Mouse (Mus musculus) kidney, adult 18-20 months (tissue): ENCODE results near the gene Tcf15.
A peak's percentile ranks its signal among the peaks of the same experiment; 100 is the strongest.

Experiments used
- DNase-seq: peaks from one replicate; pipeline ENCODE4 v3.0.0; 2021

Tcf15 gene

DNA sequence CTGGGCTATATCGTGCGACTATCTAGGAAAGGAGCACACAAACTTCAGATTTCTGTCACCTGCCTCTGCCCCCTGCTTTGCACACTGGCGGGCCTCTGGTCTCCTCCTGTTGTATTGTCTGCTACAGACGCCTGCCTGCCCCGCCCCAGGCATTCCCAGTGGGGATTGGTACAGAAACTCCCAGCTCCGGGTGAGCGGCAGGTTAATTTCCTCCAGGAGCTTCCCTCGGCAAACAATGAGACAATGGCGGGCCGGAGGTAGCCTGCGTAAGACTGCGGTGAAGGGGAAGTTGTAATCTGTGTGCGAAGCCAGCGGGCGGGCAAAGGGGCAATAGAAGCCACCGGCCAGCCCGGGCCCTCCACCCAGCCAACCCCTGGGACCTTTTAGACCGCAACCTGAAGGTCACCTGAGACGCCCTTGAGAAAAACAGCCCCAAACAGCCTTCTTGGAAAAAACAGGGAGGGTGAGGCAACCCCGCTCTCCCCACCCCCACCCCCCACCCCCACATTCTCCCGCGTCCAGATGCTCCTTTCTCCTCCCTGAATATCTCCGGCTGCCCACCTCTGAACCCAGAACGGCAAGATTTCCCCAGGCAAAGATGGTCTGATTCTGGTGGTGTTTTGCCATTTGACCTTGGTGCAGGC lies 33.9 kb downstream of the Tcf15 start:
- DNase-seq = peak; percentile 52

DNA sequence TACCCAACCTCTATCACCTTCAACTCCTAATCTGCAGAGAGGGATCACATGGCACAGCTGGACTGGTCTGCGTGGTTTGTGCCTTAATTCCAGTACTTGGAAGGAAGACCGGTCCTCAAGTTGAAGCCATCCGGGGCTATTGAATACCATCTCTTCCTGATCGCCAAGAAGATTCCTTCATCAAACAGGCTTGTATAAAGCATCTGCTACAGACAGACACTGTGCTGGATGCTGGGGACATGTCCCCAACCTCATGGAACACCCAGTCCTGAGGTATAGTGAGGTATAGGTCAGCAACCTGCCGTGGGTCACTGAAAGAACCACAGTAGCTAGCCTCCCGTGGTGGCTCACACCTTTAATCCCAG lies 34.4 kb downstream of the Tcf15 start:
- DNase-seq = no peak

DNA sequence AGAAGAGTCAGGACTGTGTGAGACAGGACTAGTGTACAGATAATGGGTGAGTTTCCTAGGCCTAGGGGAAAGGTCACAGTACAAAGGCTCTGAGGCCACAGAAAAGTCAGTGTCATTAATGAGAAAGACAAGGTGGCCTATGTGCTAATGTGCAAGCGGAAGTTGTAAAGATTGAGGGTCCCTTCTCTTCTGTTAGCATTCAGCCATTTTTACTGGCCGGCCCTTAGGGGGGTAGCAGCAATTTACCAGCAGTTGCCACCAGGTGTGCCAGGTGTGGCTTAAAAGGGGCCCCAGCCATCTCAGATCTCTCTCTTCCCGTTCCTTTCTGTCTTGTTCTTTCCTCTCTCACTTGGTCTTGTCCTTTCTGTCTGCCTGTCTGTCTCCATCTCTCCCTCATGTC lies 35.0 kb downstream of the Tcf15 start:
- DNase-seq = no peak

DNA sequence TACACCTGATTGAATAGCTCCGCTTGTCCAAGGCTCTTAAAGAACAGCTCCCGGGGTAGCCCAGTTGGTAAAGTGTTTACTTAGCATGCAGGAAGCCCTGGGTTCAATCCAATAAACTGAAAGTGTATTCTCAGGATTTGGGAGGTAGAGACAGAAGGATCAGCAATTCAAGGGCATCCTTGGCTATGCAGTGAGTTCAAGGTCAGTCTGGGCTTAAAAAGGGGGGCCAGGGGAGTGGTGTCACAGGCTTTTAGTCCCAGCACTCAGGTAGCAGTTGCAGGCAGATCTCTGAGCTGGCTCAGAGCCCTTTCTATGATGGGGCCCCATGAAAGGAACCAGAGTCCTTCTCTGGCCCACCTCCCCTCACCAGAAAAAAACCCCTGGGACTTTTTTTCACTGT lies 35.9 kb downstream of the Tcf15 start:
- no peak for DNase-seq

DNA sequence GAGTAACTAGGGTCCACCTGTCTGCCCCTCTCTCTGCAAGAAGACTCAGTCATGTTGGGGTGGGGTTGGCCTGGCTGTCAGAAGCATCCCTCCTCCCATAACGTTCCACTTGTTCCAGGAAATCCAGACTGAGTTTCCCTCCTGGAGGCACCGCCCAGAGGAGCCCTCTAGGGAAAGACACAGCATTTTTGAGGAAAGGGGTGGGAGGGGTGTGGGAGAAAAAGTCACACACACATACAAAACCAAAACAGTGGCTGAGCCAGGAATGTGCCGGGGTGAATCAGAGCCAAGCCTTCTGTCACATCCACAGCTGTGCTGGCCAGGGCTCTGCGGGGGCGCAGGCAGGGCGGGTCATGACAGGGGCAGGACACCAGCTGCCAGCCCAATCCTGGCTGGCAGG lies 37.0 kb downstream of the Tcf15 start:
- peak; percentile 75 for DNase-seq

DNA sequence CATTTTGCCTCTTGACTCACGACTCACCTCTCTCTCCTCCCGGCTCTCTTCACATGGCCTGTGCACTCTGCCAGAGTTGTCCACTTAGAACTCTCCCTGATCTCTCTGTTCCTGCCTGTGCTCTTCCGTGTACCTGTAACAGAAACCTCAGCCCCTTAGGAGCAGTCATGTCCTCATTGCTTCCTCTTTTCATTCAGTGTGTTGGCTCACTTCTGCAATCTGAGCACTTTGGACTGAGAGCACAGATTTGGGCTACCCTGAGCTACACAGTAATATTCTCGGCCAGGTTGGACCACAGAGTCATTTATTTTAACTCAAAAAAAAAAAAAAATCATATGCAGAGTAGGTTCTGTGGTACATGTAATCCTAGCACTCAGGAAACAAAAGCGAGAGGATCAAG lies 43.8 kb downstream of the Tcf15 start:
- DNase-seq = no peak

DNA sequence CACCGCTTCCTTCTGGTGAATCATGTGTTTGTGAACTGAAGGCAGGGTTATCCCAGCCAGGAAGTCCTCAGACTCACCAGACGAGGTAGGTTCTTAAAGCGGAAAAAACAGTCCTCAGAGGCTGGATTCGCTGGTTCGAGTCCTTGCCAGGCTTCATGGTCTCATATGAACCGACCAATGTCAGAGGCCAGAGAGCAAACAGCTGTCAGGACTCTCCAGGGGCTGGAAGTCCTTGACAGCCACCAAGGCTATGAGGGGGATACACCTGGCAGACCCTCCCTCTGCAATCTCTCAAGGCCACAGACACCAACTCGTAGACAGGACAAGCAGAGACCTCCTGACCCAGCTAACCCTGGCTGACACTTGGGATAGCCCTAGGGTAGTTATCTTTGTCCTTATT lies 45.9 kb downstream of the Tcf15 start:
- DNase-seq = no peak

DNA sequence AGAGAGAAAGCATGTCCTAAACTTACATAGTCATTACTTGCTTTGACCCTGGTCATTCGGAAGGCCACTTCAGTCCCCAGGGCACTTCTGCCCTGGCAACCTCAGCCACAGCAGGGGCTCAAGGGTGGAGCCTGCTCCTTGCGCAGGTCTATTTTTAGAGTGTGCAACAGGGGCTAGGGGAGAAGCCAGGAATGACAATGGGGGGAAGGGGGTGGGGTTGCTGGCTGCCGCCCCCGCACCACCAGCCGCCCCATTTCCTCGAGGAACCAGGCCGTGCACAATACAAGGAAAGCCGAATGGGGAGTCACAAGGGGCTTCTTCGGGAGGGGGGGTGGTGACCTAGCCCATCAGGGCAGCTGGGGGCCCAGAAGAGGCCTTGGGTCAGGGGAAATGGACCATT lies 46.3 kb downstream of the Tcf15 start:
- no peak for DNase-seq

DNA sequence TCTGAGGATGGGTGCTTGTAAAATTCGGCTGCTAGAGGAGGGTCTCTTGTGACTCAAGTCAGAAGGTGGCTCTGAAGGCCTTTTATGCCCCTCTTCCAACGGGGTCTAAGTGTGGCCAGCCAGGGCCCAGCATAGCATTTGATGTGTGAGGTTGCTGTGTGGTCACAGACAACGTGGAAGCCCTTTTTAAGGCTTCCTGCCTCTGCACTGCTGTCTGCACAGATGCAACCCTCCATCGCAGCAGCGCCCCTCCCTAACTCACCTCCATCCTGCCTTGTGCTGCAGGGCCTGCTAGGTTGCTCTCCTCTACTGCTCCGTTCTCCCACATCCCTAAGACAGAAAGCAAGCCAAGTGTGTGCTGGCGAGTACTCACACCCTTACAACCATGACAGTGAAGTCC lies 46.8 kb downstream of the Tcf15 start:
- DNase-seq = no peak

DNA sequence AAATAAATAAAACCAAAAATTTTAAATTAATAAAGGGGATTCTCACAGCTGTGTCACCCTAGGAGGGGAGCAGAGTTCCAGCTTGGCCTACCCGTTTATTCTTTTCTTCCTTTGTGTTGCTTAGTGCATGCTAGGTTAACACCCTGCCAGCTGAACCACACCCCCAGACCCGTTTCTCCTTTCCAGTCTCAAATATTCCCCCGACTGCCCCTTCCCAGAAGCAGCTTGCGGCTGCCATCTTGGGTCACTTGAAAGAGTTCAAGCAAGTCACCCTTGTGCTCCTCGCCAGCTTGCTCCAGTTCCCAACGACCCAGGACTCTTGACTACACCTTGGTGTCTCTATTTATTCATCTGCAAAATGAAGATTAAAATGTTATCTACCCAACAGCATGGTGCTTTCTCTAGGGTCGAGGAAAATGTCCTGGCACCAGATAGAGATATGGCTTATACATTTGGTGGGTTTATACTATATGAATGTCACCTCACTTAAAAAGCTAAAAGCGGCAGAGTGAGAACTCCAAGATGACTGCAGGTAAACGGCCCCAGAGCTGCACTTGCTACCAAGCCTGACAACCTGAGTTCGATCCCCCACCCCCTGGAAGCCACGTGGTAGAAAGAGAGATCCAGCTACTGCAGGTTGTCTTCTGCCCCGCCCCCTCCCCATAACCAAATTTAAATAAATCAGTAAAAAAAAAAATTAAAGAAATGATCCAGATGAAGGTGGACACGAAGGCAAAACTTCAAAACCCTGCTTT lies 49.4 kb downstream of the Tcf15 start:
- DNase-seq = no peak

DNA sequence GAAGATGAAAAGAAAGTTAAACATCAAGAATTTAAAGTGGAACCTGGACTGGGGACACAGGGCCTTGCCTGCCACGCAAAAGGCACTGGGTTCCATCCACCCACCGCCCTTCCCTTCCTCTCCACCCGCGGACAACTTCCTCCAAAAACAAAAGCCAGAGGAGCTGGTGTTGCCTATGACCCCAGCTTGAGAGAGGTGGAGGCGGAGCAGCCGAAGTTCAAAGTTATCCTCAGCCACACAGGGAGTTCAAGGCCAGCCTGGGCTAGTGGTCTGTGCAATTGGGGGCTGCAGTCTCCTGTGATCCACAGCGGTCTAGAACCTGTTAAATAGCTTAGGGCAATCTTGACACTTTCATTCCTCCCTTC lies 50.0 kb downstream of the Tcf15 start:
- DNase-seq = no peak

DNA sequence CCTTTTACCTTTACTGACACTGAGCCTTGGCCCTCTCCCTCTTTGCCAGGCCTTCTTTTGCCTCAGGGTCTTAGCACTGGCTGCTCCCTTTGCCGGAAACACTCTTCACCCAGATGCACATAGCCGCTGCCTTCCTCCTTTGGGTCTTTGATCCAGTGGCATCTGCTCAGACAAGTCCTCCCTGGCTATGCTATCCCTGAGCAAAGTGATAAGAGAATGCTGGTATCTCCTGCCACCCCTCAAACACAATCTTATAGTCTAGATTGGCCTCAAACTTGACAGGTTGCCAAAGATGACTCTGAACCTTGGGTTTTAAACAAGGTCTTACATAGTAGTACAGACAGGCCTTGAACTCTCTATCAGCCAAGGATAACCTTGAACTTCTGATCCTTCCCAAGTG lies 51.2 kb downstream of the Tcf15 start:
- DNase-seq = no peak

DNA sequence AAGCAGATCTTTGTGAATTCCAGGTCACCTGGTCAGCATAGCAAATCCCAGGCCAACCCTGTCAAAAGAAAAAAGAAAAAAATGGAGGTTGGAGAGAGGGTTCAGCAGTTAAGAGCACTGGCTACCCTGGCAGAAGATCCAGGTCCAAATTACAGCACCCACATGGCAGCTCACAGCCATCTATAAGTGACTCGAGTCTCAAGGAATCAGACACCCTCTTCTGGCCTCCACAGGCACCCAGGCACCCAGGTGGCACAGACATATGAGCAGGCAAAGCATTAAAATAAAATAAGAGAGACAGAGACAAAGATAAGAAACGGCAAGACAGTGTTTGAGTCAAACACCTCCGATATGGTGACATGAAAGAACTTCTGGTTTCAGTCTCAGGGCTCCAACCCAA lies 53.5 kb downstream of the Tcf15 start:
- DNase-seq = no peak

DNA sequence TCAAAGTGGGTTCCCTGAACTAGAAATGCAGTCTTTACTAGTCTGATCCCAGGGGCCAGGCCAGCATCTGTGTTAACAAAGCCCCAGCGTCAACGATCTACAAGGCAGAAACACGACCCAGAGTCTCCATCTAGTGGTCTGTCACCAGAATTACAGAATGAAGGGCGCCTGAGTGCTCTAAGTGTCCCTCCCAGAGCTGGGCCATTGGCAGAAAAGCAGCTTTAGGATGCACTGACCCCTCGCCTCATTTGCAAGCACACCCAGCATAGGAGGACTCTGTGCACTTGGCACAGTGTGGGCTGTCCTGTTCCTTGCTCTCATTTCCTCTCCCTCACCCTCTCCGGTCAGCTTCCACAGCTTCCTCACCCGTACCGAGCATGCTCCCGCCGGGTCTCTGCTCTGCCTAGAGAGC lies 53.9 kb downstream of the Tcf15 start:
- DNase-seq = peak; percentile 64
